Mouse (Mus musculus): Measurements from ENCODE around the gene Ptpdc1.

GRCm38 (mm10) chr13:48571298-48571697, 54.2 kb downstream of the Ptpdc1 start:
- TF ChIP-seq CTCF (IDR thresholded peaks at IDR 0.05; ENCODE audit: low read depth, low read length) (no peak), GATA1 (IDR thresholded peaks at IDR 0.05; ENCODE audit: borderline replicate concordance, low read length) (no peak)

All from G1E (cell line).